Mouse (Mus musculus) erythroblast, embryonic 14.5 days (primary cell): ENCODE data around the gene Rundc1. TPM values are rescaled to one million over a fixed set of nuclear protein-coding genes. Genes with fewer than 3 reads are reported as not detected.

Experiments used
- H3K27me3 ChIP-seq: 2 replicates; pipeline ENCODE4 v1.6.1; 2012; ENCODE audit warnings: inconsistent platforms; ENCODE audit not compliant: control insufficient read depth
- H3K36me3 ChIP-seq: 2 replicates; pipeline ENCODE4 v1.6.1; 2012; ENCODE audit warnings: mild to moderate bottlenecking, inconsistent platforms; ENCODE audit not compliant: control insufficient read depth
- H3K4me1 ChIP-seq: 2 replicates; pipeline ENCODE4 v1.6.1; 2012; ENCODE audit warnings: inconsistent platforms; ENCODE audit not compliant: control insufficient read depth
- H3K4me3 ChIP-seq: replicated peaks from 2 replicates; pipeline ENCODE3; 2012; ENCODE audit warnings: moderate library complexity, mild to moderate bottlenecking, inconsistent platforms
- H3K9me3 ChIP-seq: 2 replicates; pipeline ENCODE4 v1.6.1; 2012; ENCODE audit warnings: low read length, inconsistent platforms, mixed read lengths; ENCODE audit not compliant: control insufficient read depth
- GATA1 ChIP-seq: IDR thresholded peaks from 2 replicates; pipeline ENCODE4 v1.6.1; 2012; ENCODE audit warnings: low read length, inconsistent platforms, mixed read lengths
- TAL1 ChIP-seq: IDR thresholded peaks from 3 replicates; pipeline ENCODE4 v1.6.1; 2012; ENCODE audit warnings: low read length, inconsistent platforms, mixed read lengths
- polyA plus RNA-seq: library from polyadenylated mRNA; stranded (reverse); fragments of >175 nt; gene quantifications from 2 replicates; pipeline ENCODE4 v1.2.3, GENCODE M21; 2012

Gene Rundc1
- polyA plus RNA-seq, 1 experiment, result 0.20 TPM

GRCm38 (mm10) chr11:101483804-101484203 lies 58.9 kb downstream of the Rundc1 start:
- TF ChIP-seq TAL1, result no peak
- no peak for TF ChIP-seq GATA1

GRCm38 (mm10) chr11:101484245-101484644 lies 59.4 kb downstream of the Rundc1 start:
- TF ChIP-seq TAL1 (no peak), GATA1 (no peak)
- no peaks in the 10 kb centered on the region for H3K9me3 ChIP-seq
- peaks cover under 1% of the 10 kb centered on the region for H3K27me3 ChIP-seq
- no peak overlapping the region for H3K4me3 ChIP-seq
- H3K36me3 ChIP-seq, result peaks cover 33% of the 10 kb centered on the region
- H3K4me1 ChIP-seq, result peaks cover 48% of the 10 kb centered on the region

More at GRCm38 (mm10) chr11:101483804-101484203, 58.9 kb downstream of the Rundc1 start:
- H3K9me3 ChIP-seq, result no peaks in the 10 kb centered on the region
- peaks cover 28% of the 10 kb centered on the region for H3K36me3 ChIP-seq
- peaks cover 49% of the 10 kb centered on the region for H3K4me1 ChIP-seq
- peaks cover 5% of the 10 kb centered on the region for H3K27me3 ChIP-seq
- no peak overlapping the region for H3K4me3 ChIP-seq

- Histone ChIP-seq H3K27me3 (no peaks in the 10 kb centered on the region), H3K4me1 (peaks cover 47% of the 10 kb centered on the region), H3K4me3 (no peak overlapping the region), H3K9me3 (no peaks in the 10 kb centered on the region), H3K36me3 (peaks cover 38% of the 10 kb centered on the region)
- TF ChIP-seq TAL1, result no peak
- TF ChIP-seq GATA1, result no peak
Observed at GRCm38 (mm10) chr11:101484814-101485213, 59.9 kb downstream of the Rundc1 start.

Other genes with a start within 250 kb of the Rundc1 start
- gene Ccr10, start 249.6 kb upstream of the Rundc1 start, polyA plus RNA-seq, result 0.02 TPM in 1 of 2 replicates, not detected in the other
- 0.71 and 0.74 TPM in 2 replicates for gene Ezh1, start 198.6 kb upstream of the Rundc1 start, polyA plus RNA-seq
- gene Ramp2, start 179.1 kb upstream of the Rundc1 start, polyA plus RNA-seq, result 0.07 and 0.09 TPM in 2 replicates
- gene Vps25, start 171.4 kb upstream of the Rundc1 start, polyA plus RNA-seq, result 16.1 and 19.2 TPM in 2 replicates
- gene Wnk4, start 164.5 kb upstream of the Rundc1 start, polyA plus RNA-seq, result 14.8 and 19.5 TPM in 2 replicates
- gene Cntd1, start 146.1 kb upstream of the Rundc1 start, polyA plus RNA-seq, result 0.02 TPM in 1 of 2 replicates, not detected in the other
- 2.2 and 4.5 TPM in 2 replicates for gene Coa3, start 146.0 kb upstream of the Rundc1 start, polyA plus RNA-seq
- 17.9 and 19.6 TPM in 2 replicates for gene Becn1, start 122.8 kb upstream of the Rundc1 start, polyA plus RNA-seq
- 22.5 and 26.2 TPM in 2 replicates for gene Psme3, start 108.9 kb upstream of the Rundc1 start, polyA plus RNA-seq
- 1.9 and 2.8 TPM in 2 replicates for gene Aoc2, start 100.0 kb upstream of the Rundc1 start, polyA plus RNA-seq
- 0.02 and 0.06 TPM in 2 replicates for gene Aoc3, start 94.5 kb upstream of the Rundc1 start, polyA plus RNA-seq
- not detected in 2 replicates for gene G6pc, start 57.5 kb upstream of the Rundc1 start, polyA plus RNA-seq
- gene Aarsd1, start 7.5 kb upstream of the Rundc1 start, polyA plus RNA-seq, result 2.9 and 3.7 TPM in 2 replicates
- 3.6 and 3.7 TPM in 2 replicates for gene Gm27029, start 289 bp upstream of the Rundc1 start, polyA plus RNA-seq
- not detected in 2 replicates for gene Ptges3l, start 248 bp downstream of the Rundc1 start, polyA plus RNA-seq
- gene Rpl27, start 17.2 kb downstream of the Rundc1 start, polyA plus RNA-seq, result 28.9 and 48.8 TPM in 2 replicates
- gene Ifi35, start 23.3 kb downstream of the Rundc1 start, polyA plus RNA-seq, result 1.6 and 2.1 TPM in 2 replicates
- gene Rnd2, start 39.9 kb downstream of the Rundc1 start, polyA plus RNA-seq, result 0.09 and 0.16 TPM in 2 replicates
- gene Vat1, start 41.1 kb downstream of the Rundc1 start, polyA plus RNA-seq, result 0.69 and 0.80 TPM in 2 replicates
- gene Brca1, start 126.9 kb downstream of the Rundc1 start, polyA plus RNA-seq, result 0.40 and 0.44 TPM in 2 replicates
- gene Nbr1, start 127.1 kb downstream of the Rundc1 start, polyA plus RNA-seq, result 2.0 and 5.3 TPM in 2 replicates
- gene Tmem106a, start 157.2 kb downstream of the Rundc1 start, polyA plus RNA-seq, result 0.05 TPM in 1 of 2 replicates, not detected in the other
- gene Gm11634, start 174.2 kb downstream of the Rundc1 start, polyA plus RNA-seq, result not detected in 2 replicates
- gene Rdm1, start 202.1 kb downstream of the Rundc1 start, polyA plus RNA-seq, result 1.4 and 2.2 TPM in 2 replicates
- 0.04 and 0.13 TPM in 2 replicates for gene Arl4d, start 240.5 kb downstream of the Rundc1 start, polyA plus RNA-seq